Mouse (Mus musculus) midbrain, embryonic 15.5 days (tissue): ENCODE measurements at regions not wholly inside any gene's neighbourhood (a gene's known extent, or its start where the extent isn't known, plus 50 kb on each side); places are given as distances from the start of the nearest gene placed in this dataset.

Source experiments
- ATAC-seq: fragments of 200-750 bp; cut with Nextera tagmentation; replicated peaks from 2 replicates; pipeline ENCODE4 v1.8.0; 2017; ENCODE audit warnings: moderate TSS enrichment
- H3K27ac ChIP-seq: fragments of 300-500 bp; sonication (generic); 2 replicates; pipeline ENCODE4 v1.5.1; 2015; ENCODE audit warnings: mild to moderate bottlenecking, inconsistent platforms
- H3K27me3 ChIP-seq: fragments of 300-500 bp; sonication (generic); replicated peaks from 2 replicates; pipeline ENCODE4 v1.6.1; 2015; ENCODE audit warnings: inconsistent platforms
- H3K36me3 ChIP-seq: fragments of 300-500 bp; sonication (generic); replicated peaks from 2 replicates; pipeline ENCODE4 v1.6.1; 2015; ENCODE audit warnings: inconsistent platforms
- H3K4me1 ChIP-seq: fragments of 300-500 bp; sonication (generic); 2 replicates; pipeline ENCODE4 v1.6.1; 2015; ENCODE audit warnings: inconsistent platforms
- H3K4me2 ChIP-seq: fragments of 300-500 bp; sonication (generic); 2 replicates; pipeline ENCODE4 v1.6.1; 2015; ENCODE audit warnings: inconsistent platforms, mild to moderate bottlenecking, moderate library complexity
- H3K4me3 ChIP-seq: fragments of 300-500 bp; sonication (generic); 2 replicates; pipeline ENCODE4 v1.5.1; 2015; ENCODE audit warnings: mild to moderate bottlenecking, inconsistent platforms
- H3K9ac ChIP-seq: fragments of 300-500 bp; sonication (generic); 2 replicates; pipeline ENCODE4 v1.6.1; 2015; ENCODE audit warnings: mild to moderate bottlenecking, inconsistent platforms
- H3K9me3 ChIP-seq: fragments of 300-500 bp; sonication (generic); 2 replicates; pipeline ENCODE4 v1.6.1; 2016; ENCODE audit warnings: inconsistent platforms
- WGBS: fragments of 180-500 bp; shearing (Covaris S2); methylation state at CpG from one replicate; pipeline ENCODE4 v1.1.7; 2015; ENCODE audit warnings: mixed read lengths; 5-methylcytosine and 5-hydroxymethylcytosine counted together

- Histone ChIP-seq H3K9me3 (no peaks in the 10 kb centered on the region; the same call in 1 of the 2 replicates), H3K4me2 (no peak overlapping the region), H3K27ac (no peak overlapping the region), H3K4me3 (no peak overlapping the region), H3K27me3 (no peaks in the 10 kb centered on the region), H3K4me1 (peaks cover 10% of the 10 kb centered on the region), H3K36me3 (no peaks in the 10 kb centered on the region), H3K9ac (no peak overlapping the region)
- 77% methylated on average over 1 of the region's 1 CpGs for WGBS
- no peak for ATAC-seq
Measured at GRCm38 (mm10) chrX:42364137-42364536, 125.4 kb upstream of the Tex13c2 start.

DNA sequence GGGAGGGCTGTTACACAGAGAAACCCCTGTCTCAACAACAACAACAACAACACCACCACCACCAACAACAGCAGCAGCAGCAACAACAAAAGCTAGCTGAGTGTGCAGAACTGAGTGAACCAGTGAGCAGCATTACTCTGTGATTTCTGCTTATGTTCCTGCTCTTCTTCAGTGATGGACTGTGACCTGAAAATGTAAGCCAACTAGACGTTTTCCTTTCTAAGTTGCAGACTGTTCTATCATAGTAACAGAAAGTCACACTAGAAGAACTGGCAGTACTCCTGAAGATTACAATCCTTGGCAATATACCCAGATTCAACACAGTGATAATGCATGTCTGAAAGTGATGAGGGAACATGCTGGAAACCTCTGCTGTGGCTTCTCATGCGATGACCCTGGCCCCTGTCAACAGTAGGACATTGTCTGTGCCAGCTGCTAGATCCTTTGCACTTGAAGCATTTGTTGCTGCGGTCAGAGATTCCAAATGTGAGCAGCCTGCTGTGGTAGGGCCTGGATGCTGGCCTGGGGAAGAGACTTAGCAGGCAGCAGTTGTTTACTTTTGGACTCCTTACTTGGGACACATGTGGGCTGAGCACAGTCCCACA is 115.6 kb upstream of the Tex13c2 start:
- Histone ChIP-seq H3K9ac (no peak overlapping the region), H3K4me1 (no peaks in the 10 kb centered on the region), H3K4me2 (no peak overlapping the region), H3K27ac (no peak overlapping the region), H3K36me3 (no peaks in the 10 kb centered on the region), H3K27me3 (no peaks in the 10 kb centered on the region), H3K4me3 (no peak overlapping the region), H3K9me3 (no peaks in the 10 kb centered on the region)
- no peak for ATAC-seq
- 69% methylated on average over 3 of the region's 3 CpGs for WGBS

- 81% methylated on average over 3 of the region's 3 CpGs for WGBS
- ATAC-seq = no peak
- Histone ChIP-seq H3K4me2 (no peak overlapping the region), H3K27me3 (no peaks in the 10 kb centered on the region), H3K9me3 (no peaks in the 10 kb centered on the region), H3K36me3 (no peaks in the 10 kb centered on the region), H3K27ac (no peak overlapping the region), H3K4me3 (no peak overlapping the region), H3K4me1 (no peaks in the 10 kb centered on the region), H3K9ac (no peak overlapping the region)
Measured at GRCm38 (mm10) chrX:42393836-42394556, 95.5 kb upstream of the Tex13c2 start.

DNA sequence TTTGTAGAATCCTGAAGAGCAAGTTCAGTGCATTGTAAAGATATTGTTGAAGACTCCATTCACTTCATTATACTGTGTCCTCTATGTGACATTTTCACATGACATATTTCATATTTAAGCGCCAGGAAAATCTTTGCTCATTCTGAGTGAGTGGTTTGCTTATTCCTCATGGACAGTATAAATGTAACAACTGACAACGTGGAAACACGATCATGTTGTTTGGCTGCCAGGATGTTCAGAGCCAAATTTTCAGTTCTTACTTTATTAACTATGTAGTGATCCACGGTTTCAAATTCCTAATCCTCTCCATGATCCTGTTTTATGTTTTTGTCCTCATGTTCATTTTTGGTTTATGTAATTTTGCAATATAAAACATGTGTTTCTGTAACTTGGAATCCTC is 93.0 kb upstream of the Tex13c2 start:
- Histone ChIP-seq H3K9ac (no peak overlapping the region), H3K36me3 (no peaks in the 10 kb centered on the region), H3K9me3 (no peaks in the 10 kb centered on the region), H3K27me3 (no peaks in the 10 kb centered on the region), H3K4me3 (no peak overlapping the region), H3K4me2 (no peak overlapping the region), H3K4me1 (no peaks in the 10 kb centered on the region), H3K27ac (no peak overlapping the region)
- WGBS = 87% methylated on average over 4 of the region's 4 CpGs
- no peak for ATAC-seq

GRCm38 (mm10) chrX:42398836-42399235 is 90.7 kb upstream of the Tex13c2 start:
- no peak for ATAC-seq
- Histone ChIP-seq H3K27me3 (no peaks in the 10 kb centered on the region), H3K4me2 (no peak overlapping the region), H3K9ac (no peak overlapping the region), H3K27ac (no peak overlapping the region), H3K4me3 (no peak overlapping the region), H3K9me3 (no peaks in the 10 kb centered on the region), H3K36me3 (no peaks in the 10 kb centered on the region), H3K4me1 (no peaks in the 10 kb centered on the region)
- 72% methylated on average over 1 of the region's 1 CpGs for WGBS

DNA sequence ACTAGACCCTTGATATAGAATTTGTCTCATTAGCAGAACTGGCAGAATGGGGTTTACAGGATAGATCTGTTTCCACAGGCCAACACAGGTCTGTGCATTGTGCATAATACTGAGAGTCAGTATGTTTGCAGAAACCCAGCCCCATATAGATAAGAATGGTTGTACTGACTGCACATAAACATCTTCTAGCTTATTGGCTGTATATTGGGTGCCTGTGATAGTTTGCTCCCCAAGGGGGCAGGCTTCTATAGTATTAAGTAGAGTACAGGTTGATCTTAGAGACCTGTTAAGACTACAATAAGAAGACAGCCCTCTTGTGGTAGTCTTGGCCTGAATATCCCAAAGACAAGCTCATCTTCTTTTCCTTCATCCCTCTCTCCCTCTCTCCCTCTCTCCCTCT is 90.1 kb upstream of the Tex13c2 start:
- Histone ChIP-seq H3K27ac (no peak overlapping the region), H3K4me2 (no peak overlapping the region), H3K9ac (no peak overlapping the region), H3K36me3 (no peaks in the 10 kb centered on the region), H3K4me1 (no peaks in the 10 kb centered on the region), H3K9me3 (no peaks in the 10 kb centered on the region), H3K27me3 (no peaks in the 10 kb centered on the region), H3K4me3 (no peak overlapping the region)
- ATAC-seq = no peak

- Histone ChIP-seq H3K9ac (no peak overlapping the region), H3K27ac (no peak overlapping the region), H3K4me2 (no peak overlapping the region), H3K27me3 (no peaks in the 10 kb centered on the region), H3K4me3 (no peak overlapping the region), H3K4me1 (no peaks in the 10 kb centered on the region), H3K9me3 (no peaks in the 10 kb centered on the region), H3K36me3 (no peaks in the 10 kb centered on the region)
- no peak for ATAC-seq
- 53% methylated on average over 1 of the region's 1 CpGs for WGBS
Measured at GRCm38 (mm10) chrX:42401091-42401490, 88.4 kb upstream of the Tex13c2 start.

DNA sequence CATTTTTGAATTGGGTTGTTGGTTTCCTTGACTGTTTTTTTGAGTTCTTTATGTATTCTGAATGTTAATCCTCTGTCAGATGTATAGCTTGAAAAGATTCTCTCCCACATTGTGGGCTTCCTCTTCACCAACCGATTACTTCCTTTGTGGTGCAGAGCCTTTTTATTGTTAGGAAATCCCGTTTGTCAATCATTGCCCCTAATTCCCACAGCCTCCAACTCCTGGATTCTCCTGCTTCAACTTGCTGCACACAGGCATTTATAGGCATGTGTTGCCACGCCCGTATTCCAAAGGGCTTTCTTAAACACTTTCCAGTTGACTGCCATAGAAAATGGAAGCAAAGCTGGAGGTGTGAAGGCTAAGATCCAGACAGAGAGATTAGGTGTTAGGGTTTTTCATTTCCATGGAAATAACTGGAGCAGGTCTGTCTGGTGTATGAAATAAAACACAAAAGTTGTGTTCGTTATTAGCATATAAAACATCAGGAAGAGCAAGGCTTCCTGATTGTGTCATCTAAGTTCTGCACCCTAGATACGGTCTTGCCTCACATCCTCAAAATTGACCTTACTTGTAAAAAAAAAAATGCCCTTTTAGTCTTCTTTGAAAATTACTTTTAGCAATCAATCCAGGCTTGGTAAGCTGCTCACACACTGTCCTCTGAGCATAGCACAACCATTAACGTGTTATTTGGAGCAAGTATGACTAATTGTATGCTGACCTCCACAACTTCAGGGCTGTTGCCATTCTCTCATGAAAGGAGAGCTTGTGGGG is 87.7 kb upstream of the Tex13c2 start:
- Histone ChIP-seq H3K4me1 (no peaks in the 10 kb centered on the region), H3K36me3 (no peaks in the 10 kb centered on the region), H3K27me3 (no peaks in the 10 kb centered on the region), H3K9me3 (no peaks in the 10 kb centered on the region), H3K27ac (no peak overlapping the region), H3K4me3 (no peak overlapping the region), H3K4me2 (no peak overlapping the region), H3K9ac (no peak overlapping the region)
- 41% methylated on average over 7 of the region's 7 CpGs for WGBS
- ATAC-seq = no peak

GRCm38 (mm10) chrX:42402335-42402605 is 87.2 kb upstream of the Tex13c2 start:
- Histone ChIP-seq H3K27ac (no peak overlapping the region), H3K4me1 (no peaks in the 10 kb centered on the region), H3K4me2 (no peak overlapping the region), H3K9me3 (no peaks in the 10 kb centered on the region), H3K4me3 (no peak overlapping the region), H3K27me3 (no peaks in the 10 kb centered on the region), H3K9ac (no peak overlapping the region), H3K36me3 (no peaks in the 10 kb centered on the region)
- ATAC-seq = no peak
- WGBS = 57% methylated on average over 4 of the region's 4 CpGs

GRCm38 (mm10) chrX:42431851-42432635 is 57.4 kb upstream of the Tex13c2 start:
- H3K4me3 ChIP-seq = no peak overlapping the region
- H3K9ac ChIP-seq = no peak overlapping the region
- H3K27ac ChIP-seq = no peak overlapping the region

More at GRCm38 (mm10) chrX:42431851-42432635, 57.4 kb upstream of the Tex13c2 start:
- Histone ChIP-seq H3K27me3 (no peaks in the 10 kb centered on the region), H3K36me3 (no peaks in the 10 kb centered on the region), H3K9me3 (no peaks in the 10 kb centered on the region), H3K4me1 (no peaks in the 10 kb centered on the region), H3K4me2 (no peak overlapping the region)
- peak; percentile 48 for ATAC-seq
- 24% methylated on average over 7 of the region's 7 CpGs for WGBS
